Mouse (Mus musculus) ES-E14 (cell line): Measurements from ENCODE around the gene Sbno2. TPM values are rescaled to one million over a fixed set of nuclear protein-coding genes. Genes with fewer than 3 reads are reported as not detected.

ENCODE experiments used
- DNase-seq: peaks from one replicate; pipeline ENCODE4 v3.0.0-alpha.2; 2013; ENCODE audit warnings: low read depth, low spot score
- H3K27ac ChIP-seq: 2 replicates; pipeline ENCODE4 v1.5.1; 2012; ENCODE audit warnings: low read depth, mild to moderate bottlenecking, low read length, moderate library complexity, mixed read lengths; ENCODE audit not compliant: poor library complexity, insufficient read depth, severe bottlenecking
- H3K36me3 ChIP-seq: 2 replicates; pipeline ENCODE4 v1.6.1; 2012; ENCODE audit warnings: mild to moderate bottlenecking, low read length, moderate library complexity, mixed read lengths; ENCODE audit not compliant: control insufficient read depth, poor library complexity, insufficient read depth, severe bottlenecking
- H3K4me1 ChIP-seq, 2 experiments: fragments of 150-350 bp in 1 of 2; sonication (generic) in 1 of 2; 2 replicates each; pipeline ENCODE4 v1.6.1; 2012; ENCODE audit warnings: low read length in 2 of 2, mild to moderate bottlenecking in 1 of 2, mixed read lengths in 1 of 2; ENCODE audit not compliant: control insufficient read depth in 2 of 2, insufficient read depth in 2 of 2, poor library complexity in 1 of 2
- H3K4me3 ChIP-seq, 2 experiments: fragments of 150-350 bp in 1 of 2; sonication (generic) in 1 of 2; 2 replicates each; pipeline ENCODE4 v1.5.1; 2012; ENCODE audit warnings: low read length in 2 of 2, low read depth in 1 of 2, mild to moderate bottlenecking in 1 of 2, mixed read lengths in 1 of 2; ENCODE audit not compliant: insufficient read depth in 1 of 2, poor library complexity in 1 of 2, severe bottlenecking in 1 of 2
- H3K9ac ChIP-seq: 2 replicates; pipeline ENCODE4 v1.6.1; 2012; ENCODE audit warnings: low read depth, mild to moderate bottlenecking, low read length, mixed read lengths; ENCODE audit not compliant: poor library complexity, insufficient read depth, severe bottlenecking
- H3K9me3 ChIP-seq: fragments of 150-350 bp; sonication (generic); 2 replicates; pipeline ENCODE4 v1.6.1; 2012; ENCODE audit warnings: low read depth, mild to moderate bottlenecking, low read length; ENCODE audit not compliant: control insufficient read depth, insufficient read depth
- CHD2 ChIP-seq: IDR thresholded peaks from 2 replicates; pipeline ENCODE4 v1.6.1; 2014; ENCODE audit warnings: mild to moderate bottlenecking, low read depth, low read length, inconsistent platforms
- HCFC1 ChIP-seq: IDR thresholded peaks from 2 replicates; pipeline ENCODE4 v1.6.1; 2012; ENCODE audit warnings: low read length, inconsistent platforms, borderline replicate concordance; ENCODE audit not compliant: insufficient read depth
- MAFK ChIP-seq: IDR thresholded peaks from 2 replicates; pipeline ENCODE4 v1.6.1; 2014; ENCODE audit warnings: mild to moderate bottlenecking, low read depth, low read length, inconsistent platforms; ENCODE audit not compliant: insufficient read depth
- ZC3H11A ChIP-seq: IDR thresholded peaks from 2 replicates; pipeline ENCODE4 v1.6.1; 2012; ENCODE audit warnings: low read depth, mild to moderate bottlenecking, inconsistent platforms, low read length, borderline replicate concordance
- ZNF384 ChIP-seq: IDR thresholded peaks from 2 replicates; pipeline ENCODE4 v1.6.1; 2012; ENCODE audit warnings: low read depth, low read length, inconsistent platforms
- in situ Hi-C, 2 experiments: fragments of 600-800 bp; cut with MboI; formaldehyde crosslinking; loops; one replicate each; pipeline ENCODE4 v1.15.1; 2025; ENCODE audit warnings: low sequenced_read_pairs in 2 of 2, inconsistent platforms in 1 of 2; ENCODE audit not compliant: unreplicated experiment in 2 of 2
- total RNA-seq: library from RNA; depleted of rRNA; stranded (reverse); fragments of 300-350 nt; gene quantifications from 2 replicates; pipeline ENCODE4 v1.2.3, GENCODE M21; 2012

The Sbno2 gene
- total RNA-seq, 1 experiment = 36.6 TPM

DNA sequence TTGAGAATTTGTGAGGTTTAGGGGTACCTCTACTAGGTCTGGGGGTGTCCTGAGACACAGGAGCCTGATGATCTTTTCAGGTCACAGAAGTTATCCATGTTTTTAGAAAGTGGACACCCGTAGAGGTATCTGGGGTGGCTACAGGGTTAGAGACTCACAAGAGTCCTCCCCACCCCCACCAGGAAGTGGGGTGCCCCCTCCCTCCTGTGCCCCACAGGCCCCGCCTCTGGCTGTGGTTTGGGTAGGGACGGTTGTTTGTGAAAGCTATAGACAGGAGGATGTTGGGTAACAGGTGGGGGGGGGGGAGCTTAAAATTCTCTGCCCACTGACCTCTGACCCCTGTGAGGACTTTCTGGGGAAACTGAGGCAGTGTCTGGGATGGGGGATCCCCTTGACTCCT lies 88.0 kb downstream of the Sbno2 start:
- Histone ChIP-seq H3K27ac (no peak overlapping the region), H3K4me3 (no peak overlapping the region), H3K4me1 (peaks cover 5 to 40% of the 10 kb centered on the region in 2 experiments), H3K9me3 (no peaks in the 10 kb centered on the region), H3K36me3 (peaks cover 3% of the 10 kb centered on the region; the same call in 1 of the 2 replicates), H3K9ac (no peak overlapping the region)
- TF ChIP-seq ZC3H11A (no peak), HCFC1 (no peak), MAFK (no peak)
- DNase-seq = no peak
- in situ Hi-C loops = no loop called here

DNA sequence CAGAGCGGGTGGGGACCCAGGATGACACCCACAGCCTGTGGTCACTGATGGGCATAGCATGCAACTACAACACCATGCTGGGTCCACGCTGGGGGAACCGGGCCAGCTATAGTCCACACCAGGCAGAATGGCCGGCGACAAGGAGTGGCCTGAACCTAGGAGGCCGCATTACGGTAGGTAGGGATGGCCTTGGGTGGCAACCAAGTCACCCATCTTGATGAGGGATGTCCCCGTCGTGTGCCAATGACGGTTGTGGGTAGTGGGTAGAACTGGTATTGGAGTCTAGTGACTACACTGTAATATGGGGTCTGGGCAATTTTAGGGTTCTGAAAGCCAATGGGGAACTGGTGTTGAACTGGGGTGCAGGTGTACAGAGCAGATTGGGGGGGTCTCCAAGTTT lies 88.4 kb downstream of the Sbno2 start:
- TF ChIP-seq CHD2 = no peak
- no peak for TF ChIP-seq ZC3H11A
- no peak for TF ChIP-seq ZNF384
- no peak for TF ChIP-seq MAFK
- no peak for TF ChIP-seq HCFC1
- Histone ChIP-seq H3K9ac (no peak overlapping the region), H3K4me3 (no peak overlapping the region), H3K36me3 (peaks cover 5% of the 10 kb centered on the region; the same call in 1 of the 2 replicates), H3K27ac (no peak overlapping the region), H3K4me1 (peaks cover 5 to 41% of the 10 kb centered on the region in 2 experiments), H3K9me3 (no peaks in the 10 kb centered on the region)
- in situ Hi-C loops = no loop called here
- DNase-seq = no peak

DNA sequence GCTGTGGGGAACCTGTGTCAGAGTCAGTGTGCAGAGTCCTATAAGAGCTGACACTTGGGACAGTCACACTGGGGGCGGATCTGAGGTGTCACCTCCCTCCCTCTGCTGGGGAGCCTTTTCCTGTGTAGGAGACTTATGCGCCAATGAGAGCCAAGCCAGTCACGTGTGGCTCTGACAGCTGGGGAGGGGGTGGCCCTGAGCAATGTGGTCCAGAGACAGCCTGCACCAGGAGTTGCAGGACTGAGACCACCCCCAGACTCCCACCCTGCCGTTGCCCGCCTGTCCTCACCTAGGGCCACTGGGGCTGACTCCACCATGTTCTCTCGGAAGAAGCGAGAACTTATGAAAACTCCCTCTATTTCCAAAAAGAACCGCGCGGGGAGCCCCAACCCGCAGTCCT lies 88.9 kb downstream of the Sbno2 start, which contains the start of gene Arhgap45:
Arhgap45 (plus strand) TSS at position 143 of the 400 bp plus-strand sequence.
- no peak within 1 kb of the TSS for H3K9ac ChIP-seq
- no peak within 1 kb of the TSS for H3K27ac ChIP-seq
- no peak for DNase-seq
- in situ Hi-C loops = no loop called here
- no peak within 1 kb of the TSS for H3K4me3 ChIP-seq
- peaks cover 5% of the 10 kb centered on the region; the same call in 1 of the 2 replicates for H3K36me3 ChIP-seq
- peaks cover 5 to 40% of the 10 kb centered on the region in 2 experiments for H3K4me1 ChIP-seq
- no peak for TF ChIP-seq ZNF384
- no peak for TF ChIP-seq ZC3H11A
- no peak for TF ChIP-seq HCFC1
- no peak for TF ChIP-seq MAFK
- TF ChIP-seq CHD2 = no peak
- no peaks in the 10 kb centered on the region for H3K9me3 ChIP-seq

DNA sequence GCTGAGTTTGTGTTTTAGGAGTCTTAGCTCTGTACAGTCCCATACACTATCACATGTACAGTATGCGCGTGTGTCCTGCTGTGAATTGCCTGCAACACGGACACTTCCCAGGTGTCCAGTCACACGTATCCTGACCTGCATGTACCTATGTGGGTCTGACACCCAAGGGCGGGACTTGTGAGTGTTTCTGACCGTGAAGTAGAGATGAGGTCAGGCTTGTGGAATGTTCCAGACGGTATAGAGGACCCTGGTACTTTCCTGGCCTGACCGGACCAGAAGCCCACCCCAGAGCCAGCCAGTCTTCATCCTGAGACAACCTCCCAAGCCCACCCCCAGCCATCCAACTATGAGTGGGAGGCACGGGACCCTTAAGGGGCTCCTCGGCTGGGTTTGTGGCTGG lies 89.8 kb downstream of the Sbno2 start:
- peaks cover 5 to 32% of the 10 kb centered on the region in 2 experiments for H3K4me1 ChIP-seq

More for the DNA sequence above, 89.8 kb downstream of the Sbno2 start:
- Histone ChIP-seq H3K27ac (no peak overlapping the region), H3K9me3 (no peaks in the 10 kb centered on the region), H3K4me3 (no peak overlapping the region), H3K9ac (no peak overlapping the region), H3K36me3 (peaks cover 2% of the 10 kb centered on the region; the same call in 1 of the 2 replicates)
- DNase-seq = no peak
- TF ChIP-seq ZC3H11A (no peak), MAFK (no peak), CHD2 (no peak), ZNF384 (no peak), HCFC1 (no peak)
- in situ Hi-C loops = no loop called here
